Mouse (Mus musculus) hindbrain, embryonic 15.5 days (tissue): ENCODE measurements around the gene Pcdh9. TPM values are rescaled to one million over a fixed set of nuclear protein-coding genes. Genes with fewer than 3 reads are reported as not detected.

Experiments
- ATAC-seq: fragments of 200-750 bp; cut with Nextera tagmentation; 2 replicates; pipeline ENCODE4 v1.8.0; 2017; ENCODE audit warnings: low read depth, moderate number of reproducible peaks, moderate TSS enrichment; ENCODE audit not compliant: low FRiP score
- H3K27ac ChIP-seq: fragments of 300-500 bp; sonication (generic); replicated peaks from 2 replicates; pipeline ENCODE4 v1.5.1; 2015; ENCODE audit warnings: mild to moderate bottlenecking, inconsistent platforms
- H3K27me3 ChIP-seq: fragments of 300-500 bp; sonication (generic); 2 replicates; pipeline ENCODE4 v1.6.1; 2015; ENCODE audit warnings: control low read depth, inconsistent platforms
- H3K36me3 ChIP-seq: fragments of 300-500 bp; sonication (generic); 2 replicates; pipeline ENCODE4 v1.6.1; 2015; ENCODE audit warnings: control low read depth, inconsistent platforms
- H3K4me1 ChIP-seq: fragments of 300-500 bp; sonication (generic); replicated peaks from 2 replicates; pipeline ENCODE4 v1.6.1; 2015; ENCODE audit warnings: control low read depth, inconsistent platforms
- H3K4me2 ChIP-seq: fragments of 300-500 bp; sonication (generic); 2 replicates; pipeline ENCODE4 v1.6.1; 2015; ENCODE audit warnings: moderate library complexity, mild to moderate bottlenecking, inconsistent platforms
- H3K4me3 ChIP-seq: fragments of 300-500 bp; sonication (generic); 2 replicates; pipeline ENCODE4 v1.5.1; 2015; ENCODE audit warnings: mild to moderate bottlenecking, inconsistent platforms
- H3K9ac ChIP-seq: fragments of 300-500 bp; sonication (generic); 2 replicates; pipeline ENCODE4 v1.6.1; 2015; ENCODE audit warnings: inconsistent platforms
- H3K9me3 ChIP-seq: fragments of 300-500 bp; sonication (generic); 2 replicates; pipeline ENCODE4 v1.6.1; 2016; ENCODE audit warnings: control low read depth, inconsistent platforms
- WGBS: fragments of 180-500 bp; shearing (Covaris S2); methylation state at CpG from one replicate; pipeline ENCODE4 v1.1.7; 2015; 5-methylcytosine and 5-hydroxymethylcytosine counted together
- polyA plus RNA-seq: library from polyadenylated mRNA; unstranded; fragments of >200 nt; fragmentation: Nextera tagmentation; extraction: Ambion mirVana; gene quantifications from 2 replicates; pipeline ENCODE4 v1.2.1, GENCODE M21; 2015

Pcdh9 gene
- polyA plus RNA-seq, 1 experiment from 2014 or later = 182 TPM

DNA sequence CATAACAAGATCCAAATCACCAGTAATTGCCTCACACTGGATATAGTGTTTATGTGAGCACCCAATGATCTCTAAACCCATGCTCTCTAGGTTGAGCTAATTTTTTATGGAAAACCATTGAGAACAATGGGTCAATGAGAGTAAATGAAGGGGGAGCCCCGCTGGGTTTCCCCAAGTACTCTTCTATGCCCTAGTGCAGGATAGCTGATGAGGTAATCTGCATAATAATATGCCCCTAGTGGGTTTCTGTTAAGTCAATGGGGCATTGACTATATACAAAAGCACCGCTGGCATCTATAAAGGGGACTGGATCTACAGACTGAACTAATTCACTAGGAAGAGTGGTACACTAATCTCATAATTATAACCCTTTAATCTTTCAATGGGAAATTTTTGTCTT lies 807.3 kb downstream of the Pcdh9 start:
- Histone ChIP-seq H3K4me3 (no peak overlapping the region), H3K9ac (no peak overlapping the region), H3K36me3 (no peaks in the 10 kb centered on the region), H3K4me1 (no peaks in the 10 kb centered on the region), H3K9me3 (no peaks in the 10 kb centered on the region), H3K4me2 (no peak overlapping the region), H3K27ac (no peak overlapping the region), H3K27me3 (no peaks in the 10 kb centered on the region)
- 0 out of 2 replicates have a peak, but pooled peaks have one; percentile 23 for ATAC-seq
- WGBS = 5% methylated on average over 2 of the region's 2 CpGs

GRCm38 (mm10) chr14:93080910-93081309 lies 809.6 kb downstream of the Pcdh9 start:
- no peak overlapping the region for H3K4me3 ChIP-seq
- 28% methylated on average over 2 of the region's 2 CpGs for WGBS
- no peaks in the 10 kb centered on the region for H3K9me3 ChIP-seq
- no peaks in the 10 kb centered on the region for H3K36me3 ChIP-seq
- no peak overlapping the region; the same call in 1 of the 2 replicates for H3K27ac ChIP-seq
- H3K9ac ChIP-seq = no peak overlapping the region
- no peaks in the 10 kb centered on the region for H3K27me3 ChIP-seq
- no peak overlapping the region for H3K4me2 ChIP-seq
- no peaks in the 10 kb centered on the region for H3K4me1 ChIP-seq
- no peak for ATAC-seq

DNA sequence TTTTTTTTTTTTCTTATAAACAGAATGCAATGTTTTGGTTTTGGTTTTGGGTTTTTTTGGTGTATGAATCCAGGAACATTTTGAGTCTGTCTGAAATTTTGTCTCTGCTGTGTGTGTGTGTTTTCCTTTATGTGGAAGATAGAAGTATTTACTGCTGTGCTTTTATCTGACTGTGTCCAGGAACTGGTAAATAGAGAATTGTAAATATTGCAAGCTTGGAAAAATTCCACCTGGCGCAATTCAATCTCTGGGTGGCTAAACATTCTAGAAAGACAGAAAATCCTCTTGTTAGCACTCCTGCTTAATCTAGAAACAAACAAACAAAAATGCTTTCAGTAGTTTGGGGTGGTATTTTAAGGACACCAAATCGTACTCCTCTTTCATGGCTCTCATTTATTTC lies 814.7 kb downstream of the Pcdh9 start:
- WGBS = 74% methylated on average over 2 of the region's 2 CpGs
- H3K27me3 ChIP-seq = no peaks in the 10 kb centered on the region
- H3K4me1 ChIP-seq = no peaks in the 10 kb centered on the region

DNA sequence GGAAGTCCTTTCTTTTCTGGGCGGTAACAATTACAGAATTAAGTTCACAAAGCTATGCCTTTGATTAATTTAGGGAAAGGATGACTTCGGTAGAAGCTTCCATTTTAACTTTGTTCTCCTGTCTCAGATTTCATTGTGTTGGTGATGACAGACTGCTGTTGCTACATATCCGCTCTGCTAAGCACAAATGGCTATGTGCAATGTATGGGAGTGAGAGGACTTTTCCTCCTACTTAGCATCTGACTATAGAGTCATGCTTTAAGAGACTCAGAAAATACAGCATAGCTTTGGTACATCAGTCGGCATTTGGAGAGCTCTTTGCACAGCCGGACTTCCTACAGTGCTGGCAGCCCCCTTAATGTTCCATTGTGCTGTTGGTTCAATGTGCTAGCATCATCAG lies 818.1 kb downstream of the Pcdh9 start:
- Histone ChIP-seq H3K36me3 (no peaks in the 10 kb centered on the region), H3K9me3 (no peaks in the 10 kb centered on the region), H3K4me2 (no peak overlapping the region), H3K27me3 (no peaks in the 10 kb centered on the region), H3K27ac (no peak overlapping the region), H3K4me1 (peaks cover 10% of the 10 kb centered on the region), H3K9ac (no peak overlapping the region), H3K4me3 (no peak overlapping the region)
- no peak for ATAC-seq
- 55% methylated on average over 5 of the region's 5 CpGs for WGBS

More for the DNA sequence above, 814.7 kb downstream of the Pcdh9 start:
- Histone ChIP-seq H3K4me3 (no peak overlapping the region), H3K36me3 (no peaks in the 10 kb centered on the region), H3K27ac (no peak overlapping the region), H3K9ac (no peak overlapping the region), H3K9me3 (no peaks in the 10 kb centered on the region), H3K4me2 (no peak overlapping the region)
- no peak for ATAC-seq

DNA sequence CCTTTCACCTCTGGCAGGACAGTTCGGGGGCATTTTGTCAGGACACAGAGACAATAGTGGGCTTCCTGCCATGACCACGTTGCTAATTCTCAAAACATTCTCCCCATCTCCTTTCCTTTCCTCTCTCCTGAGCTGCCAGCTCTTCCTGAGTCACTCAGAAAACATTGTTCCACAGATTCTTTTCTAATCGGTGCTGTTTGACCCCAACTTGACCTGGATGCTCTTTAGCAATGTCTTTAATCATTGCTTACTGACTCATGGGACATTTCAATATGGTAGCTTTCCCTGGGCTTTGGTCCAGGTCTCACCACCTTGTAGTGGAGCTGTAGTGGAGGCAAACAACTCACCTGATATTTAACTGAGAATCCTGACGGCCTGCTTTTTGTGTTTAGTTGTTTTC lies 820.3 kb downstream of the Pcdh9 start:
- WGBS = 39% methylated on average over 4 of the region's 4 CpGs
- Histone ChIP-seq H3K4me3 (no peak overlapping the region), H3K27ac (no peak overlapping the region), H3K4me1 (peaks cover 17% of the 10 kb centered on the region), H3K9me3 (no peaks in the 10 kb centered on the region), H3K27me3 (no peaks in the 10 kb centered on the region), H3K9ac (no peak overlapping the region), H3K36me3 (no peaks in the 10 kb centered on the region), H3K4me2 (no peak overlapping the region)
- ATAC-seq = no peak

GRCm38 (mm10) chr14:93067411-93068336 lies 822.8 kb downstream of the Pcdh9 start:
- Histone ChIP-seq H3K27me3 (no peaks in the 10 kb centered on the region), H3K4me1 (peaks cover 17% of the 10 kb centered on the region), H3K27ac (peak overlapping the region; percentile 2), H3K4me2 (peak overlapping the region; percentile 9), H3K9me3 (no peaks in the 10 kb centered on the region), H3K4me3 (no peak overlapping the region), H3K36me3 (no peaks in the 10 kb centered on the region), H3K9ac (no peak overlapping the region)
- 22% methylated on average over 5 of the region's 5 CpGs for WGBS
- peak; percentile 85 for ATAC-seq

DNA sequence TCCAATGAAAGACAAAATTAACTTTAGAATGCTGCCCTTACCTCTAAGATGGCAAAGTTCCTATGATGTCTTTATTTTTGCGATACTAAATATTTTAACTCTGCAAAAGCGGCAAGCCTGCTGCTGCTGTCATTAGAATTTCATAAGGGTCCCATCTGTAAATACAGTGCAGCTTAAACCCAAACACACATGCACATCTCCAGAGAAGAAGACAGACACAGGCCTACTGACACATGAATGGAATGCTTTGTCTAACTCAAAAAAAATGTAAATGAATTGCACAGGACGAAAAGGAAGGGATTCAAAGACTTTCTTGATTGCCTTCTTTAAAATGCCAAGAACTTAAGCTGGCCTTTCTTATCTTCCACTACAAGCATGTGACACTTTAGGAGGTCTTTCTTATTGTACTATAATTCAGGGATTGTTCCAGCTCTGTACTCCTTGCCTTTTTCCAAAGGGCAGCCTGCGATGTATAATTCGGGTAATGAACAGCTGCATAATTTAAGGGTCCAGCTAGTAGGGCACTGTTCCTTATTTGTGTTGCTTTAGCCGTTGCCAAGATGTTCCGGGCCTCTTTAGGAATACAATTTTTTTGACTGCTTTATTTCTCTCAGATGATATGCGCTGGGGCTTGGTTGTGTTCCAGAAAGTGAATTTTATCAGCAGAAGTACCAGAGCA lies 823.6 kb downstream of the Pcdh9 start:
- Histone ChIP-seq H3K4me3 (no peak overlapping the region), H3K9ac (no peak overlapping the region), H3K4me2 (no peak overlapping the region), H3K36me3 (no peaks in the 10 kb centered on the region), H3K9me3 (no peaks in the 10 kb centered on the region), H3K4me1 (peaks cover 17% of the 10 kb centered on the region), H3K27me3 (no peaks in the 10 kb centered on the region), H3K27ac (peak overlapping the region; percentile 2; the same call in 1 of the 2 replicates)
- ATAC-seq = peak; percentile 85
- 19% methylated on average over 8 of the region's 8 CpGs for WGBS

DNA sequence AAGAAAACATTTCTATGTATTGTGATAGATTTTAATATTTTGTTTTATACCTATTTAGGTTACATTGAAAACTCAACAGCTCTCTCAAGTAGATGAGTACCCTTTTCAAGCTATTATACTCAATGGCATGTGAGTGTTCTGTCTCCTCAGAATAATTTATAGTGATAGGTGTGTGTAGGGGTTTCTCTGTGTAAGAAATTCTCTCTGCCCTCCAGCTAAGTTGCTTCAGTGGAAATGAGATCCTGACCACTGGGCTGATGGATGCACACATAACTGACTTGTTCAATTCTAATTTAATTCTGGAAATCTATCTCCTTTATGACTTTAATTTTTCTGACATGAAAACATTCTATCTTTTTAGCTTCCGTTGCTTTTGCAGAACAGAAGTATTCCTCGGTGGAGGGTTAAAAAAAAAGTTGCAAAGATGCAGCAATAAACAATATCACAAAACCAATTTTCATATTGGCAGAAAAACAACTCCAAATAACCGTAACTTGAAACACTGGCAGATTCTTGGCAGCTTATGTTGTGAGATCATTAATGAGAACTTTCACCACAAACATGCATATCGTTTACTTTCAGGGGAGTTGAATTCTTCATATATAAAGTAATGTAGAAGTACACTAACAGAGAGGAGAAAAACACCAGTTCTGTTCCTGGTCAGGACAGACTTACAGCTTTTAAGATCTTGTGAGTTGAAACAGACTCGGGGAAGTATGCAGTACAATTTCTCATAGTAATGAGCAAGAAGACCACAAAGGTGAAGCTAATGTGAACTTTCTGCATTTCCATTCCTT lies 828.5 kb downstream of the Pcdh9 start:
- Histone ChIP-seq H3K36me3 (no peaks in the 10 kb centered on the region), H3K4me1 (peaks cover 5% of the 10 kb centered on the region; the same call in 1 of the 2 replicates), H3K9ac (no peak overlapping the region), H3K4me3 (no peak overlapping the region), H3K27me3 (no peaks in the 10 kb centered on the region), H3K4me2 (no peak overlapping the region), H3K9me3 (no peaks in the 10 kb centered on the region), H3K27ac (no peak overlapping the region)
- 58% methylated on average over 5 of the region's 5 CpGs for WGBS
- no peak for ATAC-seq

- ATAC-seq = no peak
- no peaks in the 10 kb centered on the region for H3K36me3 ChIP-seq
- no peak overlapping the region for H3K9ac ChIP-seq
- H3K27ac ChIP-seq = no peak overlapping the region
- H3K4me1 ChIP-seq = no peaks in the 10 kb centered on the region
- no peak overlapping the region for H3K4me2 ChIP-seq
- no peaks in the 10 kb centered on the region for H3K9me3 ChIP-seq
- H3K27me3 ChIP-seq = no peaks in the 10 kb centered on the region
- 93% methylated on average over 6 of the region's 6 CpGs for WGBS
- no peak overlapping the region for H3K4me3 ChIP-seq
Measured at GRCm38 (mm10) chr14:93058799-93059198, 831.7 kb downstream of the Pcdh9 start.

DNA sequence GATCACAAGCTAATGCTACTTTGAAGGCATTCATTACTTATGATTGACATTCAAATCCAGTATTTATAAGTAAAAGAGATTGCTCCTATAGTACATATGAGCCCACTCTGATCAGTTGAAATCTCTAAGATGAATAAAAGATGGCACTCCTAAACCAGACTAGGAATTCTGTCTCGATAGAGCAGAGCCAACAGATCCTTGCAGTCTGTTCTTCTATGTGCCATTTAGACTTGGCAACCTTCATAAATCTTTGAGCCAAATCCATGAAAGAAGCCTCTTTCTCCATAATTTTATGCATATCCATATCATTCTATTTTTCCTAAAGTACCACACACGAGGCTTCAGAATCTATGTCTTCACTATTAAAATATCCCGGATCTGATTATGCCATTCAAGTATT lies 834.5 kb downstream of the Pcdh9 start:
- 85% methylated on average over 3 of the region's 3 CpGs for WGBS
- H3K9me3 ChIP-seq = no peaks in the 10 kb centered on the region

DNA sequence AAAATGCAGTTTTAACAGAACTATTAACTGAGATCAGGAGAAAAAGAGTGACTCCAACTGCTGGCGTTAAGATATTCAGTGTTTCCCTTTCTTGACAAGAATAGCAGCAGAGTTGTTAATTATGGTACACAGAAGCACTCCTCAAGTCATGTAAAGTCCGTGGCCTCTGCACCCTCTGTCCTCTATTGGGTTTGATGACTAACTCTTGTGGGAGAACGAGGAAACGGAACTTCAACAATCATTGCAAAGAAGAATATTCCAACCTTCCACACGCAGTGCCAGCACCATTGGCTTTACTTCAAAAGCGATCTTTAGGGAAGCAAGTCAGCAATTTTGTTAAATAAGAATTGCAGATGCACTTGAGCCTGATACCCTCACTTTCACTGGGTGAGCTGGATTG lies 849.9 kb downstream of the Pcdh9 start:
- Histone ChIP-seq H3K27ac (no peak overlapping the region), H3K4me1 (peaks cover 11% of the 10 kb centered on the region), H3K9ac (no peak overlapping the region), H3K27me3 (no peaks in the 10 kb centered on the region), H3K4me2 (no peak overlapping the region), H3K4me3 (no peak overlapping the region), H3K36me3 (no peaks in the 10 kb centered on the region), H3K9me3 (no peaks in the 10 kb centered on the region)
- WGBS = 70% methylated on average over 6 of the region's 6 CpGs
- ATAC-seq = no peak

More for the DNA sequence above, 834.5 kb downstream of the Pcdh9 start:
- Histone ChIP-seq H3K4me3 (no peak overlapping the region), H3K36me3 (no peaks in the 10 kb centered on the region), H3K9ac (no peak overlapping the region), H3K27ac (no peak overlapping the region), H3K4me1 (no peaks in the 10 kb centered on the region), H3K4me2 (no peak overlapping the region), H3K27me3 (no peaks in the 10 kb centered on the region)
- ATAC-seq = no peak
